Mouse (Mus musculus) left cerebral cortex, adult 6 months (tissue): Measurements from ENCODE around the gene Lipt1. TPM values are rescaled to one million over a fixed set of nuclear protein-coding genes. Genes with fewer than 3 reads are reported as not detected.

ENCODE experiments used
- long read RNA-seq, 2 experiments: library from polyadenylated mRNA; unstranded; transcript quantifications; one replicate each; pipeline ENCODE4 v2.0.0; 2019 to 2020
- polyA plus RNA-seq: library from polyadenylated mRNA; unstranded; fragments of <200 nt; fragmentation: Nextera tagmentation; gene quantifications from 2 replicates; pipeline ENCODE4 v1.2.3, GENCODE M21; 2021

Gene Lipt1
- 6.0 and 6.4 TPM in 2 replicates for polyA plus RNA-seq
- long read RNA-seq, experiment 1, transcript Lipt1-201 (2 exons, 1,485 nt): major isoform, 9 of 18 reads
- long read RNA-seq, experiment 1, partial matches to known transcripts: 0 of 18 reads
- long read RNA-seq, experiment 1, other reads (novel, unspliced or antisense): 4 of 18 reads
- long read RNA-seq, experiment 2, partial matches to known transcripts: 0 of 7 reads
- long read RNA-seq, experiment 2, other reads (novel, unspliced or antisense): 2 of 7 reads

DNA sequence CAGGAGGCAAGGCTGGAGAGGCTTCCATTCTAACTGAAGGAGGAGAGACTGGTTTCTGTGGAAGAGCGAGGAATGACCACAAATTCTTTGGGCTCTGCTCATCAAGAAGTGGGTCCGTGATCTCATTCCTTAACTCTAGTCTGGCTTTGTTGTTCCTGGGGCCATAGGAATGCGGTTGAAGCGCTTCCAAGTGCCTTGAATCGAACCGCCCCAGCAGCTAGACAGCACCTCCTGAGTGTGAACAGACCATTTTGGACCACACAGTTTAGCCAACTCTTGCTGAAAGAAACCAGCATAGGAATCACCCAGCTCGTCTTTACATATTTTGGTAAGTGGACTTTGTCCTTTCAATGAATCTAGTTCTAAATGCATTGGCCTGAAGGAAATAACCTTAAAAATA lies at the start of gene Lipt1:
TSS of gene Lipt1 (plus strand) at position 35 of the 400 bp plus-strand sequence.

GRCm38 (mm10) chr1:37866286-37866685 lies 5.3 kb upstream of the Lipt1 start, which contains the start of gene Tsga10:
Gene Tsga10, minus strand, starts transcription at chr1:37866429.

DNA sequence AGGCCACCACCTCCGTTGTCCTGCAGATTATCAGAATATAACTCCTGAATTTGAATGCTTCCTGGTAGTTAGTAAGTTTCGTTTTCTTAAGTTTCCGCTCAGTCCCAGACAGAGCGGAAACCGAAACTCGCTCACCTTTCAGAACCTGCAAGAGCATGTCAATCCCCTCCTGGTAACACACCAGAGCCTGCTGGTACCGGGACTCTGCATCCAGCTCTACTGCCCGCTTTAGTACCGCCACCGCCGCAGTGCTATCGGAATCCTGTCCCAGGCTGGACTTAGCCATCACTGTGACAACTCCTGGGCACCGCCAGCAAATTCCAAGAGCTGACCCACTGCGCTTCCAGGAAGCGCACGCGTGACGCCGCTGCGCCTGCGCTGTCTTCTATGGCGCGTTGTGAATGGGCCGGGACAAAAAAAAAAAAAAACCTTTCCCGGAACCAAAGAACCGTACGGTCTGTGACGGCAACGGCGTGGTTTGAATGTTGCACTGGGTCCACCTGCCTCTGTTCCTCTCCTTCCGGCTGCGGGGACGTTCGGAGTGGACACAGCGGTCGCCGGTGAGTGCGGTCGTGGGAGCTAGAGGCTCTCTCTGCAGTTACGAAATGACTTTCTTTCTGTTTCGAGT lies 18.6 kb downstream of the Lipt1 start, which contains the start of the genes Mitd1 and Mrpl30:
TSS of gene Mitd1 (minus strand) at position 387 of the 628 bp plus-strand sequence.
TSS of gene Mrpl30 (plus strand) at position 453 of the 628 bp plus-strand sequence.

DNA sequence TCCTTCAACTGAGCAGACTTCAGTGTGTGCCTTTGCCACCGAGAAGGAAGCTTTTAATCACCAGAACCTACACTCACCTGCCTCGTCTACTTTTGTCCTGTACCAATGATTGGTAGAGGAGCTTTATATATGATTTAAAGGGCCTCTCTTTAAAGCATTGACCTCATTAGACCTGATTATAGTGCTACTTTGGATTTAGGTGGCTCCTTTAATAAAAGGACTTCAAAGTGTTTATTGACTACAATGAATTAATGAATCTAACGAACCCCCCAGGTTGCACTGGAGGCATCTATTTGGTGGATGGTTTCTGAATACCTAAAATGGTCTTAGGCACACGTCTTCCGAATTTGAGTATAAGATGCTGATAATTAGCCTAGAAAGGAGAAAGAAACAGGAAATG lies 44.9 kb downstream of the Lipt1 start, which contains the start of gene Lyg2:
TSS of gene Lyg2 (minus strand) at position 101 of the 400 bp plus-strand sequence.

Other genes with a start within 250 kb of the Lipt1 start
- 30.3 and 68.3 TPM in 2 replicates for gene 2010300C02Rik, start 151.7 kb upstream of the Lipt1 start, polyA plus RNA-seq
- 4.5 and 5.0 TPM in 2 replicates for gene Tsga10, start 5.3 kb upstream of the Lipt1 start, polyA plus RNA-seq
- 10.4 and 11.2 TPM in 2 replicates for gene Mitd1, start 18.7 kb downstream of the Lipt1 start, polyA plus RNA-seq
- gene Mrpl30, start 18.7 kb downstream of the Lipt1 start, polyA plus RNA-seq: 298 and 362 TPM in 2 replicates
- gene Lyg2, start 44.8 kb downstream of the Lipt1 start, polyA plus RNA-seq: 0.05 TPM in 1 of 2 replicates, not detected in the other
- gene Lyg1, start 86.0 kb downstream of the Lipt1 start, polyA plus RNA-seq: not detected in 2 replicates
- gene Txndc9, start 126.2 kb downstream of the Lipt1 start, polyA plus RNA-seq: 71.2 and 81.6 TPM in 2 replicates
- 15.9 and 16.1 TPM in 2 replicates for gene Eif5b, start 126.3 kb downstream of the Lipt1 start, polyA plus RNA-seq